Comparison of ENCODE assay signal across 10 mouse cellular contexts in genomic region chr1:192189771-192190170, GRCm38 (mm10). TPM values are rescaled to one million over a fixed set of nuclear protein-coding genes. Genes with fewer than 3 reads are reported as not detected.
DNase-seq lines count a peak whose midpoint lies in the region; ATAC-seq lines count a peak whose summit lies in the region.
"Had no signal": no experiment of that assay in that cellular context is flagged by ENCODE, and none has a peak within 500 bp of the region (broad histone marks: within the 10 kb centered on the region; RNA-seq: fewer than 3 reads in every experiment).

No protein-coding gene starts in this region.

- DNase-seq in brain, adult 2 months (ENCODE audit: low read depth, low spot score), result peak; percentile 68
- peak; percentile 71 to 78 for DNase-seq in cerebellum, adult 18-20 months
- peak; percentile 83 for DNase-seq in cerebellum, adult 9-11 months
- peak; percentile 57 to 62 for DNase-seq in cerebellum, postnatal 36 days
- DNase-seq in left cerebral cortex, adult 9 months (ENCODE audit: low spot score in 2 of 2), result no peak
- no peak for DNase-seq in gastrocnemius, postnatal 14 days

- intact Hi-C loops in gastrocnemius, postnatal 14 days (cut with DNase I; ENCODE audit: low total_unique reads), result loop anchor here (5.0 kb wide), 2 partner anchors 408 to 523 kb away; no protein-coding TSS in a partner anchor

- no peak for ATAC-seq in erythroid progenitor cell, adult 5-6 weeks (replicated peaks; ENCODE audit: low FRiP score, poor library complexity, severe bottlenecking)

RNA-seq across cellular contexts. Expression of gene Kcnh1, which starts 0.8 kb away (rescaled TPM):
- total RNA-seq in erythroid progenitor cell, adult 5-6 weeks (2015; ENCODE audit: low replicate concordance), result not detected in 2 replicates
- not detected in 2 replicates for total RNA-seq in erythroid progenitor cell, adult 5-6 weeks (2017; ENCODE audit: low replicate concordance)
- under 1 TPM; 0.04 to 0.07 TPM for total RNA-seq in gastrocnemius, postnatal 14 days (2021)
- total RNA-seq: CH12.LX; common myeloid progenitor, adult 5-6 weeks; hematopoietic stem cell, adult 5-6 weeks had no signal

RNA-seq across cellular contexts. Expression of gene Rcor3, which starts 51.9 kb away (rescaled TPM):
- total RNA-seq in erythroid progenitor cell, adult 5-6 weeks (2015; ENCODE audit: low replicate concordance), result 37.5 and 56.2 TPM in 2 replicates
- 29.3 and 63.0 TPM in 2 replicates for total RNA-seq in erythroid progenitor cell, adult 5-6 weeks (2017; ENCODE audit: low replicate concordance)
- 10 to 100 TPM; 17.5 to 19.8 TPM for total RNA-seq in gastrocnemius, postnatal 14 days (2021)

Comparison
In these comparisons a context has a peak if more than half of its experiments do, and no peak if none do; other contexts are left out.
1. DNase-seq: peak in brain, adult 2 months (single experiment), cerebellum, adult 18-20 months (2 of 2), cerebellum, adult 9-11 months (single experiment) and cerebellum, postnatal 36 days (2 of 2); none in left cerebral cortex, adult 9 months (0 of 2) and gastrocnemius, postnatal 14 days (single experiment).